Mouse (Mus musculus) gastrocnemius, adult 8-10 months (tissue): ENCODE results near the gene Dysf. TPM values are rescaled to one million over a fixed set of nuclear protein-coding genes. Genes with fewer than 3 reads are reported as not detected.

ENCODE experiments used
- DNase-seq, 2 experiments: peaks; one replicate each; pipeline ENCODE4 v3.0.0; 2022; ENCODE audit warnings: low spot score in 2 of 2
- total RNA-seq, 4 experiments: library from RNA; stranded (reverse); gene quantifications; 2 replicates each; pipeline ENCODE4 v1.2.4; 2022

Gene Dysf
- total RNA-seq, 4 experiments from 2014 or later, result 65.1 to 102 (median 78.7) TPM

DNA sequence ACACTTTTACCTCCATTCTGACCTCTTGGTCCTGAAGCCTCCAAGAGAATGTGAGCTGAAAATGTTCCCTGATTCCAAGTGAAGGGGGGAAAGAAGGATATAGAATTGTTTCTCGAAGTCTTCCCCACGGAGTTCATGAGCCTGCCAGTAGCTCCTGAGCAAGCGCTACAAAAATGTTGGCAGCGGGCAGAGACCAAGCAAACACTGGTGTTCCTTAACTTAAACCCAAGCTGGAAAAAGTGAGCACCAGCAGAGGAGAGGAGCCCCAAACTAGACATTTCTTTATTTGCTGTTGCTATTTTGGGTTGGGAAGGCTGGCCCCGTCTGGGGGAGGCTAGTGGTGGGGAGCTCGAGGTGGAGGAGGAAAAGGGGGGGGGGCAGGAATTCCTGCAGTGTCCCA, 102.0 kb downstream of the Dysf start:
- DNase-seq, result no peak

DNA sequence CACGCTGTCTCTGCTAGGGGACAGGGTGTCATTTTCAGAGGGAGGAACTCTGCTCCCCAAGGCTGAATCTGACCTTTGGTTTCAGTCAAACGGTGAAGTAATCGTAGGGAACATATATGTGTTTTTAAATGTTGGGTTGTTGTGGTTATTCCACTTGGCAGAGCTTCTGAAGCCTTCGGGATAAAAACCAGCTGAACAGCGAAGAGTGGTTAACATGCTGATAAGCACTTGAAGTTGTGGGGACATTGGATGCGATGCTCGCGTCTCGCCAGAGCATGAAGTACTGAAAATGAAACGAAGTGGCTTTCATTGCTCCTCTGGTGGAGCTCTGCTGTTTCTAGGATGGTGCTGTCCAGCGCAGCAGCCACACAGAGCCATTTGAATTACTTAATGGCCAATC, 102.7 kb downstream of the Dysf start:
- DNase-seq, result no peak

DNA sequence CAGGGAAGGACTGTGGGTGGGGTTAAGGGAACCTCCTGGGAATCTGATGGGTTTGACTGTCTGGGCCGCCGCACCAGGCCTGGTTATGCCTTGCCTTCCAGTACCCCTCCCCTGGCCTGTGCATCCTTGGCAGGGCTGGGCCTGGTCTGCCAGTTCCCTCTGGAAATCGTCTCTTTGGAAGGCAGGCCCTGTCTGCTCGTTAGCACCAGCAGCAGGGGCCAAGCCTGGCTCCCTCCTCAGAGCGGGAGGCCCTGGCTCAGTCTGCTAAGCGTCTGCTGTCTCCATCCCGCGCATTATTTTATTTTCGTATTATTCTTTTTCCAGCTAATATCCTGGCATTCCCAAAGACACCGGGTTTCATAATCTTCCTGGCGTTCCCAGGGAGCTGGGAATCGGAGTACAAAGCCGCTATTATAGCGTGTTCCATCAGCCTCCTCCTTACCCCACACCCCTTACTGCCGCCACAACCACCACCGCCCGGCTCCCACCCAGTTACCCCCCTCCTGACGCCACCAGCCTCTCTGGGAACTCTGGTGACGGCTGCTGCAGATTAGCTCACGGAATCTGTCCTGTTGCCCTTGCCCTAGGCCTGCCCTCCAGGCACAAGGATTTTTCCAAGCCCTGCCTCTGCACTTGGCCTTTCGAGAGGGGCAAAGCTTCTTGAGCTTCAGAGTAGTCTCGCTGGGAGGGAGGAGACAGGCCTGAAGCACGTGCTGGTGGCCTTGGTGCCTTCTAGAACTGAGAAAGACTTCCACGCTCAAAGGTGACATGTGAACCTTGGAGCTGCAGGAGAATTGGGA, 111.5 kb downstream of the Dysf start:
- DNase-seq, result peak in 1 of 2 experiments; percentile 22

DNA sequence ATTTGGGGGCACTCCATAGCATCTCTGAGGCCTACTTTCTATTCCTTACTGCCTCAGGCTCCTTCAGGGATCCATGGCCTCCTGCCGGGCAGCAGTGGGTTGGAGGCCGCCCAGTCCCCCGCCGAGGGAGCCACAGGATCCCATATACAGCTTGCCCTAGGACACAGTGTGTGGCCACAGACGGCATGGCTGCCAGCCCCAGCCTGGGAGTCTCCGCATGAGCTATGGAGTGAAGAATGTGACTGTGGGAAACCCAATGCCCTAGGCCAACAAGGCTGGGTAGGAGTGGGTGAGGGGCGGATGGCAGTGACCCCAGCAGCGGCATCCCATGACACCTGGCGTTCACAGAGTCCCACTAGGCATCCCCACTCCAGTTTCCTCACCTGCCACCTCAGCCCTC, 116.2 kb downstream of the Dysf start:
- peak; percentile 36 to 42 for DNase-seq

DNA sequence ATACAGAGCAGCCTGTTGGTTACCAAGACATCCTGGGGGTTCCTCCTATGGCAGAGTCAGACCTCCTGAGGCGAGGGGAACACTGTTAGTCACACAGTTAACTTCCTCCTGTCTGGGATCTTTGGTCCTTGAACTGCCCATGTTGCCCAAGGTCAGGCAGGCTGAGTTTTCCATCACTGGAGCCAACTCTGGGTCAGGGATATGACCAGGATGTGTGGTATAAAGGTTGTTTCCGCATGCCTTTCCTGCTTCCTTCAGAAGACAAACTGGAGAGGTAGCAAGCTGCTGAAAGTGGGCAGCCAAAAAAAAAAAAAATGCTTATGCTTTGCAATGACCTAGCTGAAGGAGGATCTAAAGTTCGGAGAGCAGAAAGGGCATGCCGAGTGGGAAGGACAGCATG, 116.7 kb downstream of the Dysf start:
- DNase-seq, result no peak

DNA sequence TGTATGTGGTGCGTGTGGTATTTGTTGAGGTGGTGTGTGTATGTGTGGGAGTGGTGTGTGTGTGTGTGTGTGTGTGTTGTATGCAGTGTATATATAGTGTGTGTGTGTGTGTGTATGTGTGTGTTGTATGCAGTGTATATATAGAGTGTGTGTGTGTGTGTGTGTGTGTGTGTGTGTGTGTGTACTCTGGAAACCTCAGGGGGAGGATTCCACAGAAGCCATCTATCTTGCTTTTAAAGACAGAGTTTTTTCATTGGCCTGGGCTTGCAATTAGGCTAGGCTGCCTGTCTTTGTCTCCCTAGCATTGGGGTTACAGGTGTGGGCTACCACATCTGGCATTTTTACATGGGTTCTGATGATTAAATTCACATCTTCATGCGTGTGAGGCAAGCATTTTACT, 119.8 kb downstream of the Dysf start:
- no peak for DNase-seq

DNA sequence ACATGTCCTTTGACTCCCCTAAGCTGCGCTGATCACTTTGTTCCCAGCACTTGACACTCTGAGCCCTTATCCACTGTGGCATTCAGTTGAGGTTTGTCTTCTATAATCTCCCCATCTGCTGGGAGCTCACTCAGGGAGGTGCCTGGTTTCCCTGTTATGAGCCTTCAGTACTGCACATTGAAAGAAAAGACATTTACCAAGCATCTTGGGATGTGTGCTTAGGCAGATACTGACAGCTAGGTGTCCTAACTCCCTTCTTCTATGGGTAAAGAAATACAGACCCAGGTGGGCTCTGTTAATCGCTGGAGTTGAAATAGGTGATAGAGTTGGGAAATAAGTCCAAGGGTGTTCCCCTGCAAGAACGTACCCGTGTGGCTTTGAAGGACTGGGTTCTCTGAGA, 122.5 kb downstream of the Dysf start:
- DNase-seq, result no peak

DNA sequence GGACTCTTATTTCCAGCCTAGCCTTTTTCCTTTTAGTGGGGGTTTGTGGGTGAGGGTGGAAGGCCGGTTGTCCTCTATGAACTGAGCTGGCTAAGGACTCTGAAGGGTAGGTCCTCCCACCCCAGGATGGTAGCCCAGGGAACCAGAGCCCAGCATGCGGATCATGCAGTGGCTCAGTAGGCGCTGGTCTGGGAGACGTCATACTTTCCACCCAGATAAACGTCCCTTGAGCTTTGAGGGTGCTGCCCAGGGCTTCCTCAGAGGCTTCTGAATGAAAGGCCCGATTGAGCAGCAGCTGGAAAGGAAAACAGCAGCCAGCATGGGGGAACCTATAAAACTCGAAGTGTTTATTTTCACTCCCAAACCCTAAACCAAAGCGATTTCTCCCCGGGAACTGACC, 123.1 kb downstream of the Dysf start:
- no peak for DNase-seq

DNA sequence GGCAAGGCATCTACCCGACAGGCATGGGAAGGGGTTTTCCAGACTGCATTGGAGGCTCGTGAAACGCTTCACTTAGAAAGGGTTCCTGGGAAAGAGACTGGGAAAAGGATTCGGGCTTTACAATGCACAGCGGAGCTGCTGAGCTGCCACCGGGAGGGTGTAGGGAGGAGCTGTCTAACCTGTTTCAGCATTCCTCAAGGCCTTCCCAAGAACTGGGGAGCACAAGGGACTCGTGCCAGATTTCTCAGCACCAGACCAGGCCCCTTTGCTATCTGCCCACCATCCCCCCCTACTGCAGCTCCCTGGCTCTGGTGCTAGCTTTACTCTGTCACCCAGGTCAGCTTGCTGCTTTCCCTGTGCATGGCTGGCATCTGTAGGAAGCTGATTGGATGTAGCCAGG, 124.7 kb downstream of the Dysf start:
- no peak for DNase-seq

DNA sequence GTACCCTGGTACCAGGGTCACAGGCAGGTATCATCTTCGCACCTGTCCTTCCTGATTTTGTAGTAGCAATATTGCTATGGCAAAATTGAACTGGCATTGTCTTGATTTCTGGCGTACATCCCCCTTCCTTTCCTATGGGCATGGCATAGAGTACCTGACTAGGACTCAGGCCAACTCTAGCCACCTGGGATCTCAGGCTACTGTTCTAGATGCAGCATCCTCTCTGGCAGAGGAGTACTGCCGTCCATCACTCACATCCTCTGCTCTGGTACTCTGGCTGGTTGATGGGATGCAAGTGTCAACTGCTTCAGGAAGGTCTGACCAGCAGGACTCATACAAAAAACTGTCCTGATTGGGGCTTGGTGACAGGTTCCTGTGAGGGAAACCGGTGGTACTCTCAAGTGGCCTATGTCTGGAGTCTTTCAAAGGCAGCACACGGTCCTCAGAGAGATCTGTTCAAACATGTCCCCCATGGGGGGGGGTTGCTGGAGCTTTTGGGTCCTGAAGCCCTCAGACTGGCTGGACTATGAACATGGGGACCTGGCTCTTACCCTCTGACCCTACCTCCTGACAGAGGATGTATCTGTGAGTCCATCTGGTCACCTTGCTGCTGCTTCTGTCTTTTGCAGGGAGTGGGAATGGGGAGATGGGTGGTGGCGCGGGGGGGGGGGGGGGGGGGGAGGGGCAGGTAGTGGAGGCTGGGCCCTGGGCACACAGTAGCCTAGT, 125.8 kb downstream of the Dysf start:
- DNase-seq, result no peak

DNA sequence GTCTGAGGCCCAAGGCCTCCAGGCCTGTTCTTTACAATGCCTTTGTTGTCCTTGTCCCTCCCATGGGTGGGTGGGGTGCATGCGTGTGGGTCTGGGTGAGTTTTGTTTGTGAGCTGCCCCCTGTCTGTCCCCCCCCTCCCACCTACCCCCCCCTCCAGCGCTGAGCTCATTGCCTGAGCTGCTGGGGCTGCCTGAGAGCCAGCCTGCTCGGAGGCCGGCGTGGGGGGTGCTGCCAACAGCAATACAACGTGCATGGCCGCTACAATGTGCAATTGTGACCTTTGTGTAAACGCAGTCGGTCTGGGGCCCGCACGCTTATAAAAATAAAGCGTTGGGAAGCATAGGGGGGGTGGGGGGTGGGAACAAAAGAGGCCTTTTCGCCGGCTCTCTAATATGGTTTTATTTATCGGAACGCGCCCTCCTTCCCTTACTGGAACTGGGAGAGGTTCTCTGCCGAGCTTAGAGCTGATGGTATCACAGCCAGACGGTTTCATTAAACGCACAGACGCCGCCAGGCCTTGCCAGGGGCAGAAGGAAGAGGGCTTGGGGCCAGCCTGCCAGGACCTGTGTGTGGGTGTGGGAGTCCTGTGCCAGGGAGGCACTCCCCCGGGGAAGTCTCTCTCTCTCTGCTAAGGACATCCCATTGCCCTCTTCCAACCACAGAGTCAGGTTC, 126.5 kb downstream of the Dysf start:
- no peak for DNase-seq

DNA sequence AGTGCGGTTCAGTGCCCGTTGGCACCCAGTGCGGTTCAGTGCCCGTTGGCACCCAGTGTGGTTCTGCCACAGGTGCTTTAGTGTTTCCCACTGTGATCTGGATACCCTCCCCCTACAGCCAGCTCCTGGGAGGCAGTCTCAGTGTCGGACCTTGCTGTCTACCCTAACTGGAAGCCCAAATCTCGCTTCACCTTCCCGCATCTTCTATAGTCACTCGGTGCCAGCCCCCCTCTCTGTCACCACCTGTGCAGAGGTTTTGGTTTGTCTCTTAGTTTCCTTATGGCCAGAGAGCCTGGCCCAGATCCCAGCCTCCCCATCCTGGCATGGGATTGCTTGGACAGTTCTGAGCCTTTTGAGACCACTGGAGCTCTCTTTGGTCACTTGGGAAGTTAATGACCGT, 127.3 kb downstream of the Dysf start:
- no peak for DNase-seq

DNA sequence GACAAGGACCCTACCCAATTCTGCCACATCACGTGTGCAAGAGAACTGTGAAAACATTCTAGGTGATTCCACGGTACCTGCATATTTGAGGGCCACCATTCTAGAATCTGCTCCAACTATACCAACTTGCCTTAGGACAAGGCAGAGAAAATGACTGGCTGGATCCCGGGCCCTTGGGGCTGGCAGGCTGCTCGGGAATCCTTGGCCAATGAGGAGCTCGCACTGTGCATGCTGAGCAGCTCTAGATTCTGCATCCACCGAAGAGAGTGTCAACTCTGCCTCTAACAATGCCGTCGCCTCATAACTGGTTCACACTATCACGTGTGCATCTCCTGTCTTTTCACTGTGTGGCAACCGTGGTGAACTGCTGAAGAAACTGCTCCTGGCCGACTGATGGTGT, 128.0 kb downstream of the Dysf start:
- no peak for DNase-seq

DNA sequence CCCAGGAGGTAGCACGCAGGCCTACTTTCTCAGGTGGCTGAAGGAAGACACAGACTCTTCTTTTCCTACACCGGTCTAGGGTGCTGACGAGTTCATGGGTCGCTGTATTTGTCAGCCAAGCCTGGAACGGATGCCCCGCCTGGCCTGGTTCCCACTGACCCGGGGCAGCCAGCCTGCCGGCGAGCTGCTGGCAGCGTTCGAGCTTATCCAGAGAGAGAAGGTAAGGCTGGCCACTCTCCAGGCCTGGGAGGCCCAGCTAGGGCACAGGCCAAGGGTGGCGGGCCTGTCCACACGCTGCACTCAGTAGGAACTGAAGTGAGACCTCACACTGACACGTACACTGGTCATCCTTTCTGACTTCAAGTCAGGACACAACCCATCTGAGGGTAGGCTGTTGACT, 131.5 kb downstream of the Dysf start:
- peak; percentile 82 to 88 for DNase-seq

DNA sequence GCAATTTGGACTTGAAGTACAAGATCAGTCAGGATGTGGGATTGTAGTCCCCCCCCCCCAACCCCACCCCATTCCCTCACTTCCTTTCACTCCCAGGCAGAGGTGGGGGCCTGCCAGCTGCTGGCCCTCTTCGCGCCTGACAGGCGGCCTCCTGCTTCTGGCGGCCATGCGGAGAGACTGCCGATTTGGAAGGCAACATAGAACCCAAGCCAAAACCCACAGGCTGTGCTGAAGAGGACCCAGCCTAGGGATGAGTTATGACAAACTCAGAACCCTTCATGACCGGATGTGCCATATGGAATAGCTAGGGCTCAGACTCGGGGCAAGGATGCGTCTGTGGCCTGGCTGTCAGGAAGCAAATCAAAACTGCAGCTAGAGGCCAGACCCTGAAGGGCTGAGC, 134.1 kb downstream of the Dysf start:
- DNase-seq, result no peak

DNA sequence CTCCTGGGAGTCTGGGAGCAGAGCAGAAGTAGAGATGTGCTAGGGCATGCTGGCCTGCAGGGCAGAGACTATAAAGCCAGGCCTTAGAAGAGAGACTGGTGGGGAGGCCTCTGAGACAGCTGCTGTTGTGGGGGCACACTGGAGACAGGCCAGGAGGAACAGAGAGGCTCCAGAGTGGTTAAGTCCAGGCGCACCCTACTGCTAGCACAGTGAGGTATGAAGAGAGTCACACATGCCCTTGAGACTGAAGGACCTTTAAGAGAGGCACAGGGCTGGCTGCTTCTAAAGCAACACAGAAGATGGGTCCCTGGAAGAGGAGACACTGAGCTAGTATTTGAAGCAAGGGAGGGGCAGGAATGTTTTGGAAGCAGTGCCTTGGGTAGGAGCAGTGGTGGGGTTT, 134.9 kb downstream of the Dysf start:
- no peak for DNase-seq

DNA sequence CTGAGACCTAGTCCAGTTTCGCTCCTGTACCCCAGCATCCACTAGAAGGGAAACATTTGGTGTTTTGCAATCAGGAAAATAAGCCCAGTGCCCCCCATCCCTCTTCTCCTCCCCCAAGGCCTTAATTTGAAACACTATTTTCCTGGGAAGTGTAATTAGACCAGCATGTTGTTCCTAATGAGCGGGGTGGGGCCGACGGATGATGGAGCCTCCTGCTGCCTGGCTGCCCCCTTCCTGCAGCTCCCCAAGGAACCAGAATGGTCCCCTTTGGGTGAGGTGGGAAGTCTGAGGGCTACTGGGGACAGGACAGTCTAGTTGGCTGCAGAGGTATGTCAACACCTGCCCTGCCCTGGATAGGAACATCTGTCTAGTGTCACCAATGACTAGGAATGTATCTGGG, 136.0 kb downstream of the Dysf start:
- DNase-seq, result no peak

DNA sequence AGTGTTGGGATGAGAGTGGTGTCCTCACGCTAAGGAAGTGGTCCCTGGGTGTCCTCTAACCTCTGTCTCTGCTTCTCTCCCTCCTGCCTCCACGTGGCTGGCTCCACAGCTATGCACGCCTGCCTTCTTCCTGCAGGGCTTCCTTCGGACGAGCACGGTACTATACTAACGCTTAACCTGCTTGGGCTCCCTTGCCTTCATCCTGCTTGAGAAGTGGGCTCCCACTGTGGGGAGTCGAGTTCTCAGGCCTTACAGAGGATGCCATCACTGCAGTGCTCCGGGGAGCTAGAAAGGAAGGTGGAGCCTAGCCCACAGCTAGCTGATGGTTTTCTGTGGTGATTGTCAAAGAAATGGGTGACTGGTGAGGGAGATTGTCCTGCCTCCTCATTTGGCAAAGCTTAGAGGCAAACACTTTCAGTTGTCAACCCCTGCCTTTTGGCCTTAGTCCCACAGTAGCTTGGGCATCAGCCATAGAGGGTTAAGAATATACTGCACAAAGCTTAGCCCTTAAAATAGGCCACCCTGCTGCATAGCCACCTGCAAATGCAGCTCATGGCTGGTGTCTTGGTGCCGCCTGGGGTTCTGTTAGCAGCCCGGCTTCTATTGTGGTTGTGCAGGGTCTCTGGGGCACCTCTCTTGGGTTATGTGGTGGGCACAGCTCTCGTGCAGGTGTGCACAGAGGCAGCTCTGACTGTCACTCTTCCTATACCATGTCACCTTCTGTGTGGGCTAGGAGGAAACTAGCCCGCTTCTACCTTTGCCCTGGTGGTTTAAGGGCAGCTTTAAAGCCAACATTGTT, 139.0 kb downstream of the Dysf start:
- DNase-seq, result no peak

DNA sequence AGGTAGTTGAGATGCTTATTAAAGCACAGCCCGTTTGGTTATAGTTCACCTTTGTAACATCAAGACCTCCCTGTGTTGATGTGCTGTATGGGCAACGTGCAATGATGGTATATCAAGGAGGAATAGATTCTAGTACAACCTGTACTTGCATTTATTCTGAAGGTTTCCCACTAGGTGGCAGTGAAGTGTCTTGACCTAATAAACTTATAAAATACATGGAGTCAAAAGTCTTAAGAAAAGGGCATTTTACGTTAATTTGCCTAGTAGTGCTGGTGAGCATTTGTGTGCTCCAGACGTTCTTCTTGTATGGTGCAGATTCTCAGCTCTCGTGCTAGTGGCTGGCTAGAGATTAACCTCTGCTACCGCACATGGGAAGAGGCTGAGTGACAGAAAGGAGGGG, 140.1 kb downstream of the Dysf start:
- no peak for DNase-seq

DNA sequence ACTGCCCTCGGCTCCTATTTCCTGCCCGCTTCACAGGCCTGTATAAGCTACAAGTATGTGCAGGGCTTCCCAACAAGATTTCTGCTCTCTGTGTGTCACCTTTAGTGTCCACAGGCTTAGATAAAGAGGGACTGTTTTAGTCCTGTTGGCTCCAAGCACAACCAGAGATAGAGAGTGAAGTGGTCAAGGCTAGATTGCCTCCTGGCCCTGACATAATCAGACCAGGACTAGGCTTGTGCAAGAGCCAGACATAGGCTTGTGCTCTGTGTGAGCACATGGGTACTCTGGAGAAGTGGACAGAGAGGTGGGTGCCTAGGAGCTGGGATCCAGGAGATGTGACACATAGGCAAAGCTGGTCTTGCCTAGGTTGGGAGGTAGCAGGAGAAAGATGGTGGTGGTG, 146.1 kb downstream of the Dysf start:
- DNase-seq, result no peak

DNA sequence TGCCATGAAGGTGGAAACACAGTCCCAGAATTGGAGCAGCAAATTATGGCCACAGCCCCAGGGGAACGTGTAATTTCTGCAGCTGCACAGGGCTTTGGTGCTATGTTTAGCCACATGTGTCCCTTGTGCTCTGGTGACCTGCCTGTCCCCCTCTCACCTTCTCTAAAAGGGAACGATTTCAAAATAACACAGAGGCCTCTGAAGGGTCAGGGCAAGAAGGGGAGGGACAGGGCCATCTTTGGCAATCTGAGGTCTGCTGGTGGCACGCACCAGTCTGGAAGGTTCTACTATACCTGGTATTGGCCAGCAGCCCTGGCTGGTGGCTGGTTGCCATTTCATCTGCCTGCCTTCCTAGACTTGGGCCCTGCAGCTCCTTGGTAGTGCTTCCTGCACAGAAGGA, 147.4 kb downstream of the Dysf start:
- peak; percentile 41 to 53 for DNase-seq
